Mouse (Mus musculus) hindbrain, embryonic 12.5 days (tissue): Measurements from ENCODE around the gene Ambn. TPM values are rescaled to one million over a fixed set of nuclear protein-coding genes. Genes with fewer than 3 reads are reported as not detected.

Experiments used
- polyA plus RNA-seq: library from polyadenylated mRNA; unstranded; fragments of >200 nt; fragmentation: Nextera tagmentation; extraction: Ambion mirVana; gene quantifications from 2 replicates; pipeline ENCODE4 v1.2.1, GENCODE M21; 2016

Gene Ambn
- polyA plus RNA-seq, 1 experiment from 2014 or later = not detected

Other genes with a start within 250 kb of the Ambn start
- gene Gm7714, start 187.1 kb upstream of the Ambn start, polyA plus RNA-seq = not detected in 2 replicates
- gene Prol1, start 138.7 kb upstream of the Ambn start, polyA plus RNA-seq = not detected in 2 replicates
- not detected in 2 replicates for gene Amtn, start 79.9 kb upstream of the Ambn start, polyA plus RNA-seq
- not detected in 2 replicates for gene Enam, start 32.0 kb downstream of the Ambn start, polyA plus RNA-seq
- 0.27 and 0.35 TPM in 2 replicates for gene Jchain, start 71.9 kb downstream of the Ambn start, polyA plus RNA-seq
- gene Utp3, start 98.5 kb downstream of the Ambn start, polyA plus RNA-seq = 60.9 and 62.7 TPM in 2 replicates
- gene Rufy3, start 109.0 kb downstream of the Ambn start, polyA plus RNA-seq = 229 and 258 TPM in 2 replicates
- 88.6 and 88.9 TPM in 2 replicates for gene Grsf1, start 220.2 kb downstream of the Ambn start, polyA plus RNA-seq